Mouse (Mus musculus) olfactory bulb, adult 2 months (tissue): ENCODE measurements around the gene Apopt1.

Source experiments
- CTCF ChIP-seq: fragments of 200-500 bp; IDR thresholded peaks from 2 replicates; pipeline ENCODE4 v1.5.1; 2012; ENCODE audit warnings: low read depth, mild to moderate bottlenecking, low read length, moderate library complexity; ENCODE audit not compliant: insufficient read depth
- POLR2A ChIP-seq: fragments of 200-500 bp; IDR thresholded peaks from 2 replicates; pipeline ENCODE4 v1.6.1; 2012; ENCODE audit warnings: mild to moderate bottlenecking, low read depth, low read length, moderate library complexity; ENCODE audit not compliant: insufficient read depth

- TF ChIP-seq CTCF (no peak), POLR2A (no peak)
Measured at GRCm38 (mm10) chr12:111774156-111774555, 61.1 kb downstream of the Apopt1 start.
